Mouse (Mus musculus) embryonic fibroblast, embryonic 13.5 days (primary cell): ENCODE data around the gene Pik3r1.

Experiments
- CTCF ChIP-seq: IDR thresholded peaks from 2 replicates; pipeline ENCODE4 v1.5.1; 2011; ENCODE audit warnings: mild to moderate bottlenecking, control low read depth, low read length, moderate library complexity, borderline replicate concordance; ENCODE audit not compliant: insufficient read depth
- POLR2A ChIP-seq: IDR thresholded peaks from 2 replicates; pipeline ENCODE4 v1.6.1; 2011; ENCODE audit warnings: low read depth, mild to moderate bottlenecking, control low read depth, low read length, moderate library complexity

- TF ChIP-seq CTCF (no peak), POLR2A (no peak)
These were observed 56.7 kb downstream of the Pik3r1 start for GRCm38 (mm10) chr13:101711301-101711700.
